Mouse (Mus musculus): ENCODE data around the gene Cops2.

Cops2 gene

GRCm38 (mm10) chr2:125858521-125859280, at the start of gene Cops2, which contains the start of gene Galk2:
Gene Cops2, minus strand, starts transcription at chr2:125859139.
Gene Galk2, plus strand, starts transcription at chr2:125859109.
- peak; percentile 80 to 84 for DNase-seq (ENCODE audit: low spot score in 2 of 2)

GRCm38 (mm10) chr2:125907580-125908255, 48.8 kb upstream of the Cops2 start:
- DNase-seq (ENCODE audit: low spot score in 2 of 2) = no peak

- DNase-seq (ENCODE audit: low spot score in 2 of 2) = no peak
Measured at GRCm38 (mm10) chr2:125906407-125907066, 47.6 kb upstream of the Cops2 start.

- no peak for DNase-seq (ENCODE audit: low spot score in 2 of 2)
Measured at GRCm38 (mm10) chr2:125901426-125901825, 42.5 kb upstream of the Cops2 start.

- no peak for DNase-seq (ENCODE audit: low spot score in 2 of 2)
Measured at GRCm38 (mm10) chr2:125900797-125901410, 42.0 kb upstream of the Cops2 start.

- no peak for DNase-seq (ENCODE audit: low spot score in 2 of 2)
Measured at GRCm38 (mm10) chr2:125896355-125896754, 37.4 kb upstream of the Cops2 start.

- no peak for DNase-seq (ENCODE audit: low spot score in 2 of 2)
Measured at GRCm38 (mm10) chr2:125895099-125895498, 36.2 kb upstream of the Cops2 start.

- DNase-seq (ENCODE audit: low spot score in 2 of 2) = no peak
Measured at GRCm38 (mm10) chr2:125893096-125893495, 34.2 kb upstream of the Cops2 start.

GRCm38 (mm10) chr2:125885891-125886576, 27.1 kb upstream of the Cops2 start:
- no peak for DNase-seq (ENCODE audit: low spot score in 2 of 2)

- DNase-seq (ENCODE audit: low spot score in 2 of 2) = no peak
Measured at GRCm38 (mm10) chr2:125870159-125870558, 11.2 kb upstream of the Cops2 start.

GRCm38 (mm10) chr2:125868301-125868700, 9.4 kb upstream of the Cops2 start:
- no peak for DNase-seq (ENCODE audit: low spot score in 2 of 2)

GRCm38 (mm10) chr2:125866058-125866740, 7.3 kb upstream of the Cops2 start:
- peak; percentile 18 to 24 for DNase-seq (ENCODE audit: low spot score in 2 of 2)

- DNase-seq (ENCODE audit: low spot score in 2 of 2) = no peak
Measured at GRCm38 (mm10) chr2:125865585-125865984, 6.6 kb upstream of the Cops2 start.

GRCm38 (mm10) chr2:125864551-125864950, 5.6 kb upstream of the Cops2 start:
- DNase-seq (ENCODE audit: low spot score in 2 of 2) = no peak

GRCm38 (mm10) chr2:125863799-125864198, 4.9 kb upstream of the Cops2 start:
- no peak for DNase-seq (ENCODE audit: low spot score in 2 of 2)

- DNase-seq (ENCODE audit: low spot score in 2 of 2) = no peak
Measured at GRCm38 (mm10) chr2:125857707-125858106, 1.2 kb downstream of the Cops2 start.

- no peak for DNase-seq (ENCODE audit: low spot score in 2 of 2)
Measured at GRCm38 (mm10) chr2:125851237-125851636, 7.7 kb downstream of the Cops2 start.

- no peak for DNase-seq (ENCODE audit: low spot score in 2 of 2)
Measured at GRCm38 (mm10) chr2:125838708-125839284, 20.1 kb downstream of the Cops2 start.

- no peak for DNase-seq (ENCODE audit: low spot score in 2 of 2)
Measured at GRCm38 (mm10) chr2:125838091-125838490, 20.8 kb downstream of the Cops2 start.

GRCm38 (mm10) chr2:125829924-125830323, 29.0 kb downstream of the Cops2 start:
- no peak for DNase-seq (ENCODE audit: low spot score in 2 of 2)

GRCm38 (mm10) chr2:125827898-125828297, 31.0 kb downstream of the Cops2 start:
- no peak for DNase-seq (ENCODE audit: low spot score in 2 of 2)
